Mouse (Mus musculus) urinary bladder, adult 18-20 months (tissue): ENCODE measurements at regions not wholly inside any gene's neighbourhood (a gene's known extent, or its start where the extent isn't known, plus 50 kb on each side); places are given as distances from the start of the nearest gene placed in this dataset.
"Not testable (repeated sequence)": the region's sequence is repeated elsewhere in the genome, so short reads cannot be mapped to it uniquely, and the experiment has no call there.

Experiments
- DNase-seq, 2 experiments: peaks; one replicate each; pipeline ENCODE4 v3.0.0; 2022; ENCODE audit warnings: low spot score in 2 of 2, mixed read lengths in 2 of 2

DNA sequence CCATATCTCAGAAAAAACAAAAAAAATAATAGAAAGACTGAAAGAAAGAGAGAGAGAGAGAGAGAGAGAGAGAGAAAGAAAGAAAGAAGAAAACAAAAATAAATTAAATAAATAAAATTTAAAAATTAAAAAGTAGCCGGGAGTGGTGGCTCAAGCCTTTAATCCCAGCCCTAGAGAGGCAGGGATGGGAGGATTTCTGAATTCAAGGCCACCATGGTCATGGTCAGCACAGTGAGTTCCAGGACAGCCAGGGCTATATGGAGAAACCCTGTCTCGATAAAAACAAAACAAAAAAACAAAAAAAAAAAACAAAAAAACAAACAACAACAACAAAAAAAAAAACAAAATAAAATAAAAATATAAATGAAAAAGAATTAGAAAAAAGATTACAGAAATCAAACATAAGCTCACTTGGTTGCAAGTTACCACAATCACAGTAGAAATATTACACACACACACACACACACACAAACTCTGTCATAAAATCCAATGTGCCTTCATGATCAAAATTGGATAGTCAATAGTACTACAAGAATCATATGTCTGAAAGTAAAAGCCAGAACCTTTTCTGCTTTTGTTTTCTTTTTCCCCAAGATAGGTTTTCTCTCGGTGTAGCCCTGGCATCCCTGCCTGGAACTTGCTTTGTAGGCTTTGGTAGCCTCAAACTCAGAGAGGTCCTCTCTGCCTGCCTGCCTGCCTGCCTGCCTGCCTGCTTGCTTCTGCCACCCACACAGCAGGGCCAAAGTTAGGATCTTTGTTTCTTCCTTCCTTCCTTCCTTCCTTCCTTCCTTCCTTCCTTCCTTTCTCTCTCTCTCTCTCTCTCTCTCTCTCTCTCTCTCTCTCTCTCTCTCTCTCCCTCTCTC is 476.1 kb upstream of the Olfr161 start:
- DNase-seq: peak in 1 of 2 experiments; percentile 26

DNA sequence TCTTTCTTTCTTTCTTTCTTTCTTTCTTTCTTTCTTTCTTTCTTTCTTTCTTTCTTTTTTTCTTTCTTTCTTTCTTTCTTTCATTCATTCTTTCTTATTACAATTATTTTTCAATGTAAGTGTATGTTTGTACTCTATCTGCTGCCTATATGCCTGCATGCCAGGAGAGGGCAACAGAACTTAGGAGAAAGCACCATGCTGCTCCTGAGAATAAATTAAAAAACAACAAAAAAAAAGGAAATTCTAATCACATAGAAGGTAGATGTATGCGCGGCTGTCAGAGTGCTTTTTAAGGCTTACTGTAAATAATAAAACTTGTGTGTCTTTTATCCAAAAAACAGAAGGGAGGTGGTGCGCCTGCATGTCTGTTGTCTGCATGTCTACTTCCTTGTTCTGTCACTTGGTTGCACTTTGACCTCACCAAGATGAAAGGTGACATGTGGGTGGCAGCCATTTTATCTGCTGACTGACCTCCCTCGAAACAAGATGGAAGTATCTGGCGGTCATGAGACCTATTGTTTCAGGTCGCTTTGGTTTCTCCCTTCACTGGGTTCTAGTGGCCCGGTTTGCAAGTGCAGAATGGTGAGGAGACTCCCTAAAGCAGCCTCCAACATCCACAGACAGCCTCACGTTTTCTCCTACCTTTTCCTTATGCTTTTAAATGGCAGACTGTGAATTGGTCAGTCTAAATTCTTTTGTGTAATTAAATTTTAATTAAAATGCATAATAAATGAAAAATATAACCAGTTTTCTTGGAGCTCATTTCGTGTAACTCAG is 475.3 kb upstream of the Olfr161 start:
- peak in 1 of 2 experiments; percentile 7 for DNase-seq

DNA sequence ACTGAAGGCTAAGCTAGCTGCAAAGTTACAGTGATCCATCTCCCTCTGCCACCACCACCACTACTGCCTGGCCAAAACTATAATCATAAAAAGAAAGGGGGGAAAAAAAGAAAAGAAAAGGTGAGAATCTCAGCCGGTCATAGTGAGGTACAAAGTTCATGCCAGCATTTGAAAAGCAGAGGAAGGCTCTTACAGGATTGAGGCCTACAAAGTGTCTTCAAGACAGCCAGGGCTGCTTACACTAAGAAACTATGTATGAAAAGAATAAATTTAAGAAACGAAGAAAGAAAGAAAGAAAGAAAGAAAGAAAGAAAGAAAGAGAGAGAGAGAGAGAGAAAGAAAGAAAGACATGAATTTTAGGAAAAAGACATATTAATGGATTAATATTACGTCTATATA is 474.7 kb upstream of the Olfr161 start:
- peak; percentile 14 to 41 for DNase-seq

DNA sequence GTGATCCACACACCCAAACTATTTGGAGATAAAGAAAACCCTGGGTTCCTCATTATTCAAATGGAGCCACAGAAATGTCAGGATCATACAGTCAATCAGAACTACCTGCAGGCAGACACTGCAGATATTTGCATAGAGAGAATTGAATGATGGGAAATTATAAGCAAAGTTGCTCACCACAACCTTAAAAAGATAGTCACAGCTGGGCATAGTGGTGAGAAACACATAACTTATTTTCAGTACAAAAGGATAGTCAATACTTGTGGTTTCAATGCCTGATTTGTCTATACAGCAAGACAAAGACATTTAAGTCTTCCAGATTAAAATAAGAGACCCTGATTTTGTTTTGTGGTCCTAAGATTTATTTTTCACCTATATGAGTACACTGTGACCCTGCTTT is 469.6 kb upstream of the Olfr161 start:
- not testable (repeated sequence) for DNase-seq

DNA sequence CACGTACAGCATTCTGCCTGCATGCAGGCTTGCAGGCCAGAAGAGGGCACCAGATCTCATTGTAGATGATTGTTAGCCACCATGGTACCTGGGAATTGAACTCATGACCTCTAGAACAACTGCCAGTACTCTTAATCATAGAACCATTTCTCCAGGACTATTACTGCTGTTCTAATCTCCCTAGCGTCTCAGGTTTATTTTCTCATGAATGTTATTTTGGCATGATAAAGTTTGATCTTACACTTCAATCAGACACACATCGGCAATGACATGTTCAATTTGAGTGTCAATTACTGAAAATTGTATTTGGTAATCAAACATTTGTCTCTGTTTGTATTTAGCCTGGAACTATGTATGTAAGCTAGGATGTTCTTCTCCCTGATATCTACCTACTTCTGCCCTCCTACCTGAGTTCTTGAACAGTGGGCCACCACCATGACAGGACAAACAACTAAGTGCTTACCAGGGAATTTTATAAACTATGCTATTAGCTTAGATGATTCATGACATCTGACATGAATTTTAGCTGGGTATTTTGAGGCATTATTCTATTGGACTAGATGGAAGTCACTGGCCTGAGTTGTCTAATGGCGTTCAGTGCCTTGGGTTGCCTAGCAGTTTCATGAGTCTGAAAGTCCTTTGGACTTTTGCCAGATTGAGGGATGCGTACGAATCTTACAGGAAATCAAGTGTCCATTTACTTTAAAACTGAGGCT is 468.5 kb upstream of the Olfr161 start:
- not testable (repeated sequence) for DNase-seq

DNA sequence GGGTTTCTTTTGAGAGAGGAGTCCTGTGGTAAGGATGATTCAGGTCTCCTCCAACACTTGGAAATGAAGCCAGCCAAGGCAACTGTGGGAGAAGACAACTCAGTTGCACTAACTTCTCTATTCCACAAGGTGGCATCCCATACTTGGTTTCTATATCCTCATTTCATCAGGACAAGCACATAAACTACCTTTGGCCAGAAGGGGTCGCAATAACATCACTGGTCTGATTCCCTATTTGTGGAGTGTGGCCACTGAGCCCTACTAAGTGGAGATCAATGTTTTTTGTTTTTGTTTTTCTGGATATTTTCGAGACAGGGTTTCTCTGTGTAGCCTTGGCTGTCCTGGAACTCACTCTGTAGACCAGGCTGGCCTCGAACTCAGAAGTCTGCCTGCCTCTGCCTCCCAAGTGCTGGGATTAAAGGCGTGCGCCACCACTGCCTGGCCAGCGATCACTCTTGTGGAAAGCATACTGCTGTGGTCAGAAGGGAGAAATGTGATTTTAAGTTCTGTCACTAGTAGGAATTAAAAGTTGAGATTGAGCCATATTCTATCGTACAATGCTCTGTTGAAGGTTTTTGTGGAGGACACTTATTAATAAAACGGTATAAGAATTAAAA is 467.9 kb upstream of the Olfr161 start:
- peak in 1 of 2 experiments; percentile 33 for DNase-seq

DNA sequence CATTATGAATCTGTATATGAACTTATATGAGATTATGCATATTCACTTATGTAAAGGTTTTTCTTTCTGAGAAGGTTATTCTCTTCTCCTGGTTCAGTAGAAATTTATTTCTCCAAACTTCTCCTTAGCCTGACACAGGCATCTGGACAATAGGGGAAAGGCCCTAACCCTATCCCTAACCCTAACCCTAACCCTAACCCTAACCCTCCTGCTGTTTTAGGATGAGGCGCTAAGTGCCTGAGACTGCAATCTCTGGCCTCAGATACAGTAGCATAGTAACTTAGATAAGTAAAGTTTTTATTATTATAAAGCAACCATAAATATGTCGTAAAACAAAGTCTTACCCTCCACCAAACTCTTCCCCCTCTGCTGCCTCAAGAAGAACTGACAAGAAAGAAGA is 463.5 kb upstream of the Olfr161 start:
- DNase-seq: not testable (repeated sequence)
